Mouse (Mus musculus) thymus, adult 2 months (tissue): ENCODE measurements around the gene Gpr1. TPM values are rescaled to one million over a fixed set of nuclear protein-coding genes. Genes with fewer than 3 reads are reported as not detected.

Source experiments
- DNase-seq: peaks from one replicate; pipeline ENCODE4 v3.0.0; 2021
- H3K27ac ChIP-seq: fragments of 200-500 bp; 2 replicates; pipeline ENCODE4 v1.5.1; 2012; ENCODE audit warnings: low read length, control low read depth; ENCODE audit not compliant: control insufficient read depth, insufficient read depth
- H3K27me3 ChIP-seq: fragments of 200-500 bp; 2 replicates; pipeline ENCODE4 v1.6.1; 2012; ENCODE audit warnings: mild to moderate bottlenecking, low read length, moderate library complexity, mixed read lengths; ENCODE audit not compliant: control insufficient read depth, insufficient read depth
- H3K36me3 ChIP-seq: fragments of 200-500 bp; 2 replicates; pipeline ENCODE4 v1.6.1; 2012; ENCODE audit warnings: mild to moderate bottlenecking, low read length, moderate library complexity; ENCODE audit not compliant: control insufficient read depth, insufficient read depth
- H3K4me1 ChIP-seq: fragments of 200-500 bp; replicated peaks from 2 replicates; pipeline ENCODE4 v1.6.1; 2012; ENCODE audit warnings: low read length; ENCODE audit not compliant: control insufficient read depth, insufficient read depth
- H3K4me3 ChIP-seq: fragments of 200-500 bp; 2 replicates; pipeline ENCODE4 v1.5.1; 2012; ENCODE audit warnings: mild to moderate bottlenecking, low read length, control low read depth, moderate library complexity; ENCODE audit not compliant: control insufficient read depth, insufficient read depth
- CTCF ChIP-seq: fragments of 200-500 bp; IDR thresholded peaks from 2 replicates; pipeline ENCODE4 v1.5.1; 2012; ENCODE audit warnings: mild to moderate bottlenecking, control low read depth, low read length, moderate library complexity, borderline replicate concordance; ENCODE audit not compliant: control insufficient read depth, poor library complexity, insufficient read depth; ENCODE audit errors: extremely low read depth
- POLR2A ChIP-seq: fragments of 200-500 bp; IDR thresholded peaks from 2 replicates; pipeline ENCODE4 v1.6.1; 2012; ENCODE audit warnings: mild to moderate bottlenecking, low read length, control low read depth, moderate library complexity; ENCODE audit not compliant: control insufficient read depth, poor library complexity, insufficient read depth; ENCODE audit errors: extremely low read depth
- WGBS: fragments of 180-500 bp; shearing (Covaris S2); methylation state at CpG from one replicate; pipeline ENCODE4 v1.1.7; 2018; 5-methylcytosine and 5-hydroxymethylcytosine counted together
- polyA plus RNA-seq: library from polyadenylated mRNA; depleted of rRNA; stranded (reverse); fragments of >200 nt; gene quantifications from 2 replicates; pipeline ENCODE4 v1.2.3, GENCODE M21; 2012

Gene Gpr1
- polyA plus RNA-seq, 1 experiment, result 1.0 TPM

GRCm38 (mm10) chr1:63204660-63205394 is 9.5 kb downstream of the Gpr1 start:
- Histone ChIP-seq H3K36me3 (no peaks in the 10 kb centered on the region), H3K4me3 (no peak overlapping the region), H3K27ac (no peak overlapping the region), H3K4me1 (no peaks in the 10 kb centered on the region), H3K27me3 (no peaks in the 10 kb centered on the region)
- 61% methylated on average over 7 of the region's 7 CpGs for WGBS
- TF ChIP-seq CTCF (no peak), POLR2A (no peak)
- DNase-seq, result no peak

- TF ChIP-seq POLR2A (no peak), CTCF (no peak)
- Histone ChIP-seq H3K4me1 (no peaks in the 10 kb centered on the region), H3K27me3 (no peaks in the 10 kb centered on the region), H3K36me3 (no peaks in the 10 kb centered on the region), H3K27ac (no peak overlapping the region), H3K4me3 (no peak overlapping the region)
- WGBS, result 57% methylated on average over 7 of the region's 7 CpGs
- no peak for DNase-seq
These were observed 10.2 kb downstream of the Gpr1 start for GRCm38 (mm10) chr1:63203950-63204659.

DNA sequence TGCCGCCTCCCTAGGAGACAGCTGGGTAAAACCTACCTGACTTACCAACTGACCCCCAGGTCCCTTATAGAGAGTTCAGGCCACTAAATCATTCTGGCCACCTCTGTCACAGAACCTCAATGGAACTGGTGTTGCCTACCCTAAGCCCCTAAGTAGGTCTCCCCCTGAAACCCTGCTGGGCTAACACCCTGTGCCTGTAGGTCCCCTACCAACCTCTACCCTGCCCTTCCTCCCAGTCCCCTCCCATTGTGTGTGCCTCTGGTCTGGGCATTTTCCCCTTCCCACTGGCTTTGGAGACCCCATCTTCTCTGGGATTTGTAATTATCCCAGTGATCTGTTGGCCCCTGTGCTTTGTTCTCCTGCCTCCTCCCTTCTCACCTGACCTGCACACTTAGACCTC is 10.9 kb downstream of the Gpr1 start:
- H3K27me3 ChIP-seq, result no peaks in the 10 kb centered on the region
- H3K4me3 ChIP-seq, result no peak overlapping the region
- 100% methylated on average over 1 of the region's 1 CpGs for WGBS
- no peaks in the 10 kb centered on the region for H3K4me1 ChIP-seq
- H3K36me3 ChIP-seq, result no peaks in the 10 kb centered on the region
- TF ChIP-seq CTCF (no peak), POLR2A (no peak)
- no peak for DNase-seq
- H3K27ac ChIP-seq, result no peak overlapping the region

- no peaks in the 10 kb centered on the region for H3K4me1 ChIP-seq
- WGBS, result 93% methylated on average over 1 of the region's 1 CpGs
- H3K27me3 ChIP-seq, result no peaks in the 10 kb centered on the region
- H3K27ac ChIP-seq, result no peak overlapping the region
- no peak overlapping the region for H3K4me3 ChIP-seq
- no peak for DNase-seq
- TF ChIP-seq POLR2A (no peak), CTCF (no peak)
- H3K36me3 ChIP-seq, result no peaks in the 10 kb centered on the region
These were observed 12.7 kb downstream of the Gpr1 start for GRCm38 (mm10) chr1:63201672-63202071.

DNA sequence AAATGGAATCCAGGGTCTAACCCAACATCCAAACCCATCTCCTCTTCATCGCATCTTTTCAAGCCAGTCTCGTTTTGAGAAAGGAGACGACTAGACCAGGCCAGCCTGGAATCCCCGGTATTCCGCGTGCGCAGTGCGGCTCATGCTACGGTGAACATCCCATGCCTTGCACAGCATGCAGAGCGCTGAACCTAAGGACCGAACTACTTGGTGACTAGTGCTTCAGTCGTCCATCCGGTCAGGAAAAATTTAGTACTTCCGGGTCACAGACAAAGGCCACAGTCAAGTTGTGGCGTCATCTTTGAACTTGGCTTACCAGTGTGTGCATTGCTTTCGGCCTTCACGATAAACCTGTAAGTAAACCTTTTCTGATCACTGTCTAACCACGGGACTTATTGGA is 14.0 kb downstream of the Gpr1 start:
- H3K4me1 ChIP-seq, result no peaks in the 10 kb centered on the region
- 97% methylated on average over 18 of the region's 18 CpGs for WGBS
- DNase-seq, result no peak
- H3K4me3 ChIP-seq, result no peak overlapping the region
- H3K27me3 ChIP-seq, result no peaks in the 10 kb centered on the region
- H3K27ac ChIP-seq, result no peak overlapping the region
- TF ChIP-seq POLR2A (no peak), CTCF (no peak)
- H3K36me3 ChIP-seq, result no peaks in the 10 kb centered on the region

DNA sequence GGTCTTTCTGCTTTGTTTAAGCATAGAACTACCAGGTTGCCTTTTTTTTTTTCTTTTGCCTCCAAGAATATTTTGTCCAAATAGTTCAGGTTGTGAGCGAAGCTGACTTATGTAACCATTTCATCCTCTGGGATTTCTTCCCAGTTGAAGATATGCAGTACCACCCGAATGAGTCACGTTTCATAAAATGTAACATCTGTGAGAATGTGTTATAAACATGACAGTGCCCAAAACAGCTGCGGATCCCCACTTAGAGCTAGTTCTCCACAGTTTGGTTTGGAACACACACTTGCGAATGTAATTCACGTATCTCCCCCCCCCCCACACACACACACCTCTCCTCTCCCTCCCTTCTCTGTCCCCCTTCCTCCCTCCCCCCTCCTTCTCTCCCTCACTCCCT is 15.0 kb downstream of the Gpr1 start:
- H3K27ac ChIP-seq, result no peak overlapping the region
- H3K4me1 ChIP-seq, result no peaks in the 10 kb centered on the region
- no peaks in the 10 kb centered on the region for H3K36me3 ChIP-seq
- DNase-seq, result no peak
- no peak overlapping the region for H3K4me3 ChIP-seq
- TF ChIP-seq CTCF (no peak), POLR2A (no peak)
- H3K27me3 ChIP-seq, result no peaks in the 10 kb centered on the region
- 86% methylated on average over 6 of the region's 6 CpGs for WGBS
